Mouse (Mus musculus): Measurements from ENCODE around the gene Fam117a. TPM values are rescaled to one million over a fixed set of nuclear protein-coding genes. Genes with fewer than 3 reads are reported as not detected.
A peak's percentile ranks its signal among the peaks of the same experiment; 100 is the strongest.
"Not testable (repeated sequence)": the region's sequence is repeated elsewhere in the genome, so short reads cannot be mapped to it uniquely, and the experiment has no call there.

The Fam117a gene
- total RNA-seq, 2 experiments from 2014 or later = 1.6 to 2.6 TPM

DNA sequence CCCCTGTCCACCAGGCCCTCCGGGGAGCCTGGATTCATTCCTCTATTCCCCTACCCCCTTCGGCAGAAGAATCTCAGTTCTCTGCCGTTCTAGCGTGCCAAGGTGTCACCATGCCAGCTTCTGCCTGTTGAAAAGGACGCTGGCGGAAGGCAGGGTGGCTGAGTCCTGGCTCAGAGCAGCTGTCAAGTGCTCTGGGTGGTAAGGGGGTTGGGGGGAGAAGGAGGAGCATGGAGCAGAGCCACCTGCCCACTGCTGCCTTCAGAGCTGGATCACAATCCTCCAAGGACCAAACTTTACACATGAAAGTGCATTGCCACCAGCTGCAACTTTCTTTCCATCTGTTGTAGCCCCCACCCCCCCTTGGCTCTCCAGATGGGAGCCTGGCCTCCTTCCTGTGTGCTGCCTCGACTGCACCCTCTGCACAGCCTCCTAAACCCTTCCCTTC is 55.4 kb downstream of the Fam117a start:
- DNase-seq (ENCODE audit: low spot score) = peak; percentile 58

DNA sequence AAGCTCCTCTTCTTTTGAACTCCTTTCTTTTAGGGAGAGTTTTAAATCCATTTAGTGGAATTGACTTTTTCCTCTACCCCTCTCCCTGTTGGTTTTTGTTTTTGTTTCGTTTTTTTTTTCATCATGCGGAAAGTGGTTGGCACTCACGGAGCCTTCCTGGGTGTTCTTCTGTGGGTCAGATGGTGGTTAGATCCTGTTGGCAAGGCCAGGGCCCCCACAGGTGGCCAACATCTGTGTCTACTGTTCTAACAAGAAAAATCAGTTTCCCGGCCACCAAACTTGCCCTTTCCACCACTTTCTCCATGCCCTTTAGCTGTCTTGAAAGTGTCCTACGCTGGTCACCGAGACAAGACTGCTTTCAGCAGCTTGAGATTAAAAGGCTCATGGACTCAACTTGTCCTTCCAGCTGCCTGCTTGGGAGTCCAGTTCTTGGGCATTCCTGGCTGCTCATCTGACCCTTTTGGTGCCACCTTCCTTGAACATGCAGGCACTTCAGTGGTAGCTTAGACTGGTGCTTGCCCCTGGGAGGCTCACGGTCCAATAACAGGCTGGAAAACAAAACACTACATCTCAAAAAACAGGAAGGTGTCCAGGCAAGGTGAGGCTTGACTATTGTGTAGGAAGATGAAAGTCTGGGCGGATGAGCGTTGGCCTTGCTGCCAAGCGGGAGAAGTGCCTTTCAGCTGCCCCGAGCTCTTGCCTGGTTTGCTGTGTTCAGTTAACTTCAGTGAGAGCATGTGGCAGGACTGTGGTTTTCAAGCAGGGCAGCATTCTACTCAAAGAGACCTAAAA is 56.1 kb downstream of the Fam117a start:
- DNase-seq (ENCODE audit: low spot score) = no peak

DNA sequence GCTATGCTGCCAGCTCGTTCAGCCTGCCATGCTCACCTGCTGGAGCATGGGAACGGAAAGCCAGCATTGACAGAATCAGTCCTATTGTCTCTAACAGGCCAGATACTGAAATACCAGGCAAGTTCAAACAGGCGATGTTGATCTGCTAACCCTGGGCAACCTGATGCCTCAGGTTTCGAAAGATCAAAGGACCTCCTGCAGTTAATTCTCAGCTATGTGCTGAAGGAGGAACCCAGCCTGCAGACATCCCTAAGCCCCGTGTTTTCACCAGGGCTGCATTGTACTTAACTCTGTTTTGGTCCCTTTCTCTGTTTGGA is 56.6 kb downstream of the Fam117a start:
- DNase-seq (ENCODE audit: low spot score) = no peak

DNA sequence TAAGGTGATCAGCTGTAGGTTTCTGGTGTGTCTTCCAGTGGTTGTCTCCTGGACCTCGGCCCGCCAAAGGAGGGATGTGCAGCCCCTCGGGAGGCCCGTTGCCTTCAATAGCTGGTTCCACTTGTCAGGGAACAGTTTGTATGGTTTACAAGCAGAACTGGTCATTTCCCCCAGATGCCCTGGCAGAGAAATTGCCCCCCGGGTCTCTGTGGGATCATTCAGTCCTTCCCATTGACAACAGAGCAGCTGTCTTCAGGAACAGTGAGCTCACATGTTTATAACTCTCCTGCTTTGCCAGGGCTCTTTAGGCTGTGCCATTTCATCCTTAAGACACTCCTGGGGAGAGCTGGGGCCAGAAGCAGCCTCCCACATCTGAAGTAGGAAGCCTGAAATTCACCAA is 57.3 kb downstream of the Fam117a start:
- DNase-seq (ENCODE audit: low spot score) = no peak

DNA sequence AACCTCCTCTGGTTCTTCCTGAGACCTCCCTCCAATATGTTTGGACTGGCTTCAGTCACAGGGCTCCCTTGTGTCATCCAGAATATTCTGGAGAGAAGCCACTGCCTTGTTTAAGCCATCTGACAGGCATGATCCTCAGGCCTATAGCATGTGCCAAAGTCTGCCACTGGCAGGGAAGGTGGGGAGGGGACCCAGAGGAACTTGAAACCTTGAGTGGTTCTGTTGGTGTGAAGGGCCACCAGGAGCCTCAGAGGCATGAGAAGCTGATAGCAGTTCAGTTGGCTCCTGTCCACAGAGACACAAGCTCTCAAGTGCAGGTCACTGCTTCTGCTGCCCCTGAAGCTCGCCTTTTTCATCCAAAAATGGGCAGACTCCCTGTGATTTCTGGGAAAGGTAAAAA is 59.7 kb downstream of the Fam117a start:
- no peak for DNase-seq (ENCODE audit: low spot score)

DNA sequence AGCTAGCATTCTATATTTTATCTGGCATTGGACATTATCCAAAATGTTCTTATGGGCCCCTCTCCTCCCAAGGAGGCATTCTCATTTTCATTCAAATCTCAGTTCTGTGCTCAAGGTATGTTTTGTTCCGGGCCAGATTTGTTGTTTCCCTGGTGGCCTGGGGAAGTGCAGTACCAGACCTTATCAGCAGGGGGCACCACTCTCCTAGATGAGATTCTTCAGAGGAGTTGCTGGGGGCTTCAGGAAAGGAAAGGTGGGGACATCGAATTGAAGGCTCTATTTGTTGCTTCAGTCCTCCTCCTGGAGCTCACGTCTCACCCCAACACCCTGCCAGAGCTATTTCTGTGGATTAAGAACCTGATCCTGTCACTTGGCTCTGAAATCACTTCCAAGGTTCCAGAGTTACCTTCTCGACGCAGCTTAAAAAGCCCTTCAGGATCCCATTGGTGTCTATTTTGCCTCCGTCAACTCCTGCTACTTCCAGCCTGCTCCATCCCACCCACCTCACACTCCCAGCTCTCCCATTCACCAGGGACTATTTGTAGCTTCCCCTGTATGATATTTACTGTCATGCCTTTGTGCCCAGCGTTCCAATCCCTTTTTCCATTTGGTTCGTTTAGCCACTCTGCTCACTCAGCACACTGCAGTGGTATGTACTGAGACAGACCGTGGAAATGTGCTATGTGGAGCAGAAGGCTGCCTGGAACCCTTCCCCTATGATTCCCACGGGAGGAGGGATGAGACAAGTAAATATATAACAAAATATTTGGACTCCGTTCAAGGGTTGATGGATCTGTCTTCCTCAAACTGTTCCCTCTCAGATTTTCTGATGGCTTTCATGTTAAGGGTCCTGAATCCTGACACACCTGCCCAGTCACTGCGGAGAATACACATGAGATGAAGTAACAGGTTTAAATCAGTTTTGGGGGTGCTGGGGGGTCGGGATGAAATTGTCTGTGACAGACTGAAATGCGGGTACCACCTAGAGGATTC is 61.3 kb downstream of the Fam117a start:
- peak; percentile 82 for DNase-seq (ENCODE audit: low spot score)

DNA sequence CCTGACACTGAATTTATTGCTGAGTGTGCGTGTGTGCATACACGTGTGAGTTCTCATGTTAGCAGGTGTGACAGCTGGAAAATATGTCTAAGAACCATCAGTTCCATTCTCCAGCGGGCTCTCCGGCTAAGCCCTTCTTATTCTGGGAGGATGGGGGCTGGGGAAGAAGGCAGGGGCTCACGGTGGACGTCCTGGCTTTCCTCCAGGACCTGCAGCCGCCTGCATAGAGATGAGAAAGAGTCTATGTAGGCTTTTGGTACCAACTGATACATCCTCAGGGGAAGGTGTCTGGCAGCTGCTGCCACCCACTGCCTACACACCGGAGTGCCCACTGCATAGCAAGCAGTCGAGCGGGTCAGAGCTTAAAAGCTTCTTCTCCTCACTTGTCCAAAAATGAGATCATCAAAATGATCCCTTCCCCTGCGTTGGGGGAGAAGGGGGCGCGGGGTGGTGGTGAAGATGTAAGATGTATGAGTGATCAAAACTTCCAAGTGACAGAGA is 62.8 kb downstream of the Fam117a start:
- no peak for DNase-seq (ENCODE audit: low spot score)

DNA sequence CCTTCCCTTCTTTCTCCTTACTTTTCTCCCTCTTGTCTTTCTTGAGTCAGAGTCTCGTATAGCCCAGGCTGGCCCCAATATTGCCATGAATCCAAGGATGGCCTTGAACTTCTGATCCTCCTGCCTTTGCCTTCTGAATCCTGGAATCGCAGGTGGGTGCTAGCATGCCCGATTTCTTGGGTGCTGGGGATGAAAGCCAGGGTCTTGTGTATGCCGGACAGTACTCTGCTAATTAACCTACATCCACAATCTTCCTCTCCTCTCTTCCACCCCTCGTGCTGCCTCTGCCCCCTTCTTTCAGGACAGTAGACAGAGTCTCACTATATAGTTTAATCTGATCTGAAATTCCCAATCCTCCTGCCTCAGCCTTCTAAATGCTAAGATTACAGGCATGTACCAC is 64.8 kb downstream of the Fam117a start:
- DNase-seq (ENCODE audit: low spot score) = no peak

DNA sequence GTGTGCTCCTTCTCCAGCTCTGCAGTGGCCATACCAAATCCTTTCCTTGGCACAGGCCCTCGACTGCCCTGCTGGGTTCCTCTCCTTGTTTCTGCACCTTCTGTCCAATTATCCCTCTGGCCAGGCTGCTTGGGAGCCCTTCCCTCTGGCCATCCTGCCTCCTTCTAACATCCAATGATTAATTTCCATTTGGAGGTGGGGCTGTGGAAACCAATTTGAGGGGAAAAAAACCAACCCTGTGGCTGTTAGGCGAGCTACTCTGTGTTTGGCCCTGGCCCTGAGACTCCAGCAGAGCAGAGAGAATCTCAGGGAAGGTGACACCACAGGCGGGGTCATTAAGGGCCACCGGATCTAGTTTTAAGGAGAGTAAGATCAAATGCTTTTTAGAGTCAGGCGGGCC is 65.4 kb downstream of the Fam117a start:
- DNase-seq (ENCODE audit: low spot score) = no peak

DNA sequence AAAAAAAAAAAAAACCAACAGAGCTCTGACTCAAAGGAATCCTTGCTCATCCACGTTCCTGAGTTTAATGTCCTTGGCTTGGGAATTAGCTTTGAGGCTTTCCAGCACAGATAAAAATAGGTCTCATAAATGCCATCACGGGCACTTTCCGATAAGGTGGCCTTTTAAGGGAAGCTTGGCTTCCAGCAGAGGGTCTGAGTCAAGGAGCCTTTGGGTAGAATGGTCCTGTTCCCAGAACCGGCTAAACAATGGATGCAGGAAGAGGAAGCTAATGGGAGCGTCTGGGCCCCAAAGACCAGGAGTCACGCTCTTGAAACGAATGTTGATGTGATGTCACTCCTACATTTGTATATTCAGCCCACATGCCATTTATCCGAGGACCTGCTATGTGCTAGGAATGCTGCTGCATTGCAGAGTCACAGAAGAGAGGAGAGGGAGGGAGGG is 65.9 kb downstream of the Fam117a start:
- DNase-seq (ENCODE audit: low spot score) = peak; percentile 45

DNA sequence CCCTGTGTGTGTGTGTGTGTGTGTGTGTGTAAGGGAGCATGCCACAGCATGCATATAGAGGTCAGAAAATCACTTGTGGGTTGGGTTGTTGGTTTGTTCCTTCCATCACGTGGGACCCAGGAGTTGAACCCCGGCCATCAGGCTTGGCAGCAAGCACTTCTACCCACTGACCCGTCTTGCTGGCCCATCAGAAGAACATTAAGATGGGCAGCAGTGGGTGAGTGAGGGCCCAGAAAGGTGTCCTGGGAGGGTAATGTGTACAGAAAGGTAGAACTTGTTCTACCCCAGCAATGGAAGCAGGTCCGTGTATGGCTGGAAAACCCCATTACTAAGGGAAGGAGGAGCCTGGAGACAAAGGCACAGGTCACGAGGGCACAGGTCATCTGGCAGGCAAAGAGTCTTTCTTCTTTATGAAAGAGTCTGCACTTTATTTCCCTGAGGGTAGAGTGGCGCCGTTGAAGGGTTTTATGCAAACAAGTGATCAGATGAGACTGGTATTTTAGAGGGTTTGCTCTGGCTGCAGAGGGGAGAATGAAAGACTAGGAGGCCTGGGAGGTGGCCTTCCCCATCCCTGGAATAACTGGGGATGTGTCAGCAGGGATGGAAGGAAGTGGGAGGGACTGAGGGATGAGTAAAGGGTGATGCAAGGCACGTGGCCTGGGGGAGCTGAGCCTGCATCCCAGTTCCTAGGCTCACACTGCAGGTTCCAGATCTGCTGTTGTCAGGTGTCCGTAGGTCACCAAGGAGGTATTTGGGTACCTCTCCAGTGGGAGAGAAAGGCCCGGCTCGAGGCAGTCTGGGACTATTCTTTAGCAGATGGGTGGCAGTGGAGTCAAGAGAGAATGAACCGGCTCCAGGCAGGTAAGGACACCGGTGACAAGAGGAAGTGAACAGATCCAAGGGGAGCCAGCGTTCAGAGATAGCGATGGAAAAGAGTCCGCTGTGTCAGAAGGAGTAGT is 66.8 kb downstream of the Fam117a start:
- DNase-seq (ENCODE audit: low spot score) = no peak

DNA sequence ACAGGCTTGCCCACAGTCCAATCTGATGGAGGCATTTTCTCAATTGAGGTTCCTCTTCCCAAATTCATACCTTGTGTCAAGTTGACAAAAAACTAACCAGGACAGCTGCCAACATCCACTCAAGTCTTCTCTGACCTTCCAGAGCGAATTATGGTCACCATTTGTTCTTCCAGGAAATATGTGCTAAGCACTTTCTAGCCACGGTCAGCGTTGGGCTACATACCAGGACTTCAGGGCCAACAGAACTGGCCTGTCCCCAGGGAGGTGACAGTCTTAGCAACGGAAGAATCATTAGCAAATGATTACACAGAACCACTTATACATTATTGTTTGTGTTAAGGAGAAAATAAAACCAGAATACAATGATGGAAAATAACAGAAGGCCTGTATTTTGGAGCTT is 69.0 kb downstream of the Fam117a start:
- DNase-seq (ENCODE audit: low spot score) = peak; percentile 55

DNA sequence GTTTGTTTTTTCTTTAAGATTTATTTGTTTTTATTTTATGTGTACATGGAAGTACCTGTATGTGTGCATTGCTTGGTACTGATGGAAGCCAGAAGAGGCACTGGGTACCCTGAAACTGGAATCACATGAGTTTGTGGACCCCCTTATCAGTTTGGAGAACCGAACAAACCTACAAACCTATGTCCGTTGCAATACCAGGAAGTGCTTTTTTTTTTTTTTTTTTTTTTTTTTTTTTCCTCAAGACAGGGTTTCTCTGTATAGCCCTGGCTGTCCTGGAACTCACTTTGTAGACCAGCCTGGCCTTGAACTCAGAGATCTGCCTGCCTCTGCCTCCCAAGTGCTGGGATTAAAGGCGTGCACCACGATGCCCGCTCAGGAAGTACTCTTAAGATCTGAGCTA is 69.6 kb downstream of the Fam117a start:
- DNase-seq (ENCODE audit: low spot score) = not testable (repeated sequence)

DNA sequence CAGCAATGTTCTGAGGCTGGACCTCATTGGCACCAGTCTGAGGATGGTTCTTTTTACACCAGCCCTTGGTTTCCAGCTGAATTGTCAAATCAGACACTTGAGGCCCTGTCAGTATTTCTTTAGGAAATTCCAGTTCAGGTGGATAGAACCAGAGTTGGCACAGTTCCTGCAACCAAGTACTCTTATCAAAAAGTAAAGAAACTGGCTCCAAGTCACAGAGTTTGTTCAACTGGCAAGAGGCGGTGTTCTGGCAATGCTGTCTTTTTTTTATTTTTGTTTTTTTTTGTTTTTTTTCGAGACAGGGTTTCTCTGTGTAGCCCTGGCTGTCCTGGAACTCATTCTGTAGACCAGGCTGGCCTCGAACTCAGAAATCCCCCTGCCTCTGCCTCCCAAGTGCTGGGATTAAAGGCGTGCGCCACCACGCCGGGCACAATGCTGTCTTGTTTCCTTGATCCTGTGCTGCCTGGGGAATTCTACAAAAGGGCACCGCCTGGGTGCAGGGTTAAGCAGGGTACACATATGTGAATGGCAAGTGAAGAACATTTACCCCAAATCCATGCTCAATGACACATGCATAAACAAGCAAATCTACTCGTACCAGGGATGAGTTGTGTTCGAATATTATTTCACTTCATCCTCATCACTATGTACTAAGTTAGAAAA is 72.8 kb downstream of the Fam117a start:
- no peak for DNase-seq (ENCODE audit: low spot score)

DNA sequence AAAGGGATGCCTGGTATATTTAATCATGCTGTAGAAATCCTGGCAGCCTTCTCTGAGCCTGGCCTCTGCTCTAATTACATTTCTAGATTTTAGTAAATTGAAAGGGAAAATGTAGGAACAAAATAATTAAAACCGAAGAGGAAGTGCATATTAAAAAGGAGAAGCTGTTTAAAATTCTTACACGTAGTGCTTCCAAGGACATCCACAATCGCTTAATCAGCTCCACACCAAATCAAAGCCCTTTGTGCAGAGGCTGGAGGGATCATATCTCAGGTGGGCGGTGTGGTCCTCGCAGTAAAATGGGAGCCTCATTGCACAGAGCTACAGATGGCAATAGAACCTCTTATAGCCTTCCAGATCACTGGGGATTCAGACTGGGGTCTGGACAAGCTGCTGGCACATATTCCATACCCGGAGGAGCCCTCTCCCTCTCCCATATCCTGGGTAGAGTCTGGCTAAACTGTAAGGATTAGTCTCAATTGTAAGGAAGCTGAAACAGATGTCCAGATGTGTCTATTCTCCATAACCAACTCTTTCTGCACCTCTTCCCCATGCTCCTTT is 74.7 kb downstream of the Fam117a start:
- DNase-seq (ENCODE audit: low spot score) = no peak

DNA sequence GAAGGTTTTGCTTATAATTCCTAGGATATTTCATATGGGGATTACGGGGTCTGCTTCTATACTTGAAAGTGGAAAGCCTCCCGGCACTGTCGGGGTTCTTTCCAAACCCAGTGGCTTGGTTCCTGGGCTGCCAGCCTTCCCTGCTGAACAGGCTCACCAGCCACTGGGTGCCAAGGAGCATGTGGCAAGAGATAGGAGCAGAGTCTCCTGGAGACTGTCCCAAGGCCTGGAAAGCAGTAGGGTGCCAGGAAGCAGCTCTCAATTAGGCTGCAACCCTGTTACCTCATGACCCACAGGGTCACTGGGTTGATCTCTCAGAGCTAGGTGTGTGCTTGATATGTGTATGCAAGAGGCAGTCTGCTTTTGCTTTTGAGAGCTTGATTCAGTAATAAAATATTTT is 75.8 kb downstream of the Fam117a start:
- DNase-seq (ENCODE audit: low spot score) = peak; percentile 78

DNA sequence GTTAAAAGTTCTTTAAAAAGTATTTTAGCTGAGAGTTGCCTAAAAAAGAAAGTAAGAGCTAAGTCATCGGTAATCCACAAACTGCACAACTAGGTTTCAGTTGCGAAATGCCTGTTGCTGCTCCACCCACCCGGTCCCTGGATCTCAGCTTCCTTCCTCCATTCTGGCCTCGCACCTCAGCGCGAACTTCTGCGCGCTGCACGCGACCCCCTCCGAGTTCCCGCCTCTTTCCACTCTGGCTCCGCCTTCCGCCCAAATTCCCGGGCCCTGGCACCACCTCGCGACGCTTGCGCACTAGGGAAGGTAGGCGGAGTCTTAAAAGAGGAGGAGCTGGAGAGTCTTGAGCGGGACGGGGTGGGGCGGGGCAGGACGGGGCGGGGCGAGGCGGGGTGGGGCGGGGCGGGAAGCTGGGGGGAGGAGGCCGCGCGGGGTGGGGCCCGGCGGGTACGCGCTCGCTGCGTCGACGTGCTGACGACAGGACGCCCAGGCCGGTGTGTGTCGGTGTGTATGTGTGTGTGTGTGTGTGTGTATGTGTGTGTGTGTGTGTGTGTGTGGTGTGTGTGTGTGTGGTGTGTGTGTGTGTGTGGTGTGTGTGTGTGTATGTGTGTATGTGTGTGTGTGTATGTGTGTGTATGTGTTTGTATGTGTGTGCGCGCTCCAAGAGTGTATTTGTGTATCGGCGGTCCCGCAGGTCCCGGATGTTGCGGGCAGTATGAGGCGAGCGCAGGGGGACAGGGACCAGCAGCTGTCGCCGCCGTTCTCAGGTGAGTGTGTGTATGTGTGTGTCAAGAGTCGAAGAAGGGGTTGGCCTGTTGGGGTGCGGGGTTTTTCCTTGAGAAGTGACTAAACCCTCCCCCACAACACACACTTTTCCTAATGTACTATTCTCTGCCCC is 77.1 kb downstream of the Fam117a start, which contains the start of gene Spop:
Gene Spop (plus strand): TSS at position 440 of the 895 bp plus-strand sequence.
- peak; percentile 95 for DNase-seq (ENCODE audit: low spot score)

DNA sequence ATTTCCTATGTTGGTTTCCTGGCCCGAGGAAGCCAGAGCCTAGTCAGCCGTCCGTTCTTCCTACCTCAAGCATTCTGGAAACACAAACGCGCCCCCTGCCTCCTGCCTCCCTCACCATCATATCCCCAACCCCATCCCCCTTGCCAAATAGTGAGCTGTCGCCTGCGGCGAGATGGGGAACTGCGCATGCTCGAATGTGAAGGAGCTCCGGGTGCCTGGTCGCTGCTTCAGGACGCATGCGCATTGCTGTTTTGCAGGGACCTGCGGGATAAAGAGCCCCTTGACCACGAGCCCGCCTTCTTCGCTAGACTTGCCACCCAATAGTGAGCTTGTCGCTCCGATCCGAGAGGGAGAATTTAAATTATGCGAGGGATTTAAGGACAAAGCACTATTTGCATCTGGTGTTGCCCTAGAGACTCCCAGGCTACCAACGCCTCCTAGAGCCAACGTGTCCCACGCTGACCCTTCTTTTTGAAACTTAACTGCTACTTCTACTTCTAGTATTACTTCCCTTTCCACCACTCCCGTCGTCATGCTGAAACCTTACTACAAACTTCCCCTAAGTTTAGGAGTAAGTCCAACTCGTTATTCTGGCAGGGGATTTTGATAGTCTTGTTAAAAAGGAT is 77.8 kb downstream of the Fam117a start:
- DNase-seq (ENCODE audit: low spot score) = peak; percentile 96

DNA sequence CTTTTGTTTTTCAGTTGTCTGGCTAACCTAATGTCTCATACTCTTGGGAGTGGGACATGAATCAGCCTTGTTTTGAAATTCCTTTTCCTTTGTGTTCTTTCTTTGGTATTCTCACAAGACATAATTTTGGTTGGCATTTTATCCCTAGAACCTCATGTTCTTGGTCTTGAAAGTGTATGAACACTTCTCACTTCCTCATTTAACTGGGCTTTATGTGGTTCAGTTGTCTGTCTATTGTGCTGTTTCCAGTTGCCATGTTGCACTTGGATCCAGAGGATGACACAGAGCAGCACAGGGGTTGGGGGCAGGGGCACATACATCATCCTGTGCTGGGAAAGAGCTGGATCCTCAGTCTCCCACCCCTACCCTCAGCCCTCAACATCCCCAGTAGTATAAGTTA is 79.1 kb downstream of the Fam117a start:
- no peak for DNase-seq (ENCODE audit: low spot score)

All from gastrocnemius, adult 18-20 months (tissue).